Mouse (Mus musculus) kidney, adult 8-10 months (tissue): ENCODE data around the gene Gm5127.
A peak's percentile ranks its signal among the peaks of the same experiment; 100 is the strongest.

Source experiments
- DNase-seq, 2 experiments: peaks; one replicate each; pipeline ENCODE4 v3.0.0; 2022

Gm5127 gene

DNA sequence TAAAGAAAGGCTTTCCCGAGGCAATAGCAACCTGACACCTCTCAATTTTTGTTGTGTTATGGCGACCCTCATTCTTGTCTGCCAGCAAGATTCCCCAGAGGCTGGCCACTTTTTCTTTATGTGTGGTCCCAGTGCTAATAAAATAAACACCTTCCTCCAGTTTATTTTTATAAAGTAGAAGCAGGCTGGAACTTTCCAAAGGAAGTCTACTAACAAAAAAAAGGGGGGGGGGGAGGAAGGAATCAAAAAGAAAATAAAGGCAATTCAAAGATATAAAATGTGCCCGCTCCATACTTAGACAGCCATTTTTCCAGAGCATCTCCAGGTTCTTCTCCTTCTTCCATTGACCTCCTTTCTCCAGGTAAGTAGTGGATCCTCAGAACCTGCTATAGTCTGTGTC is at the start of gene Gm5127:
Gene Gm5127 (plus strand): TSS at position 301 of the 400 bp plus-strand sequence.
- no peak for DNase-seq

- no peak for DNase-seq
Observed at GRCm38 (mm10) chrX:106536359-106536758, 46.6 kb upstream of the Gm5127 start.

DNA sequence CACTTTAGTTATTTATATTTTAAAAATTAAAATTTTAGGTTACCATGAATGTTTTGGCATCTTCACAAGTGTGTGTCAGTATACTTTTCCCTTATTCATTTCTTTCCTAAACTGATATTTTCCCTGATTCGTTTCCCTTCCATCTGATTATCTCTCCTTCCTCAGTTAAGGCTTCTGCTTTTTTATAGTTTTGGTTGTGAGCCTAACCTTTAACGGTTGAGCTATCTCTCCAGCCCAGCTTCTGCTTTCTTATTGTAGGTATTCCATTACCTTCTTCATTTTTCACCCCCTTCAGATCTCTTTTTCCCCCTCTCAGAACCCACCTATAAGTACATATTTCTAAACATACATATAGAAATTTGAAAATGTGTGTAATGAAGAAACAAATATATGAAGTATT is 27.5 kb upstream of the Gm5127 start:
- DNase-seq: no peak

DNA sequence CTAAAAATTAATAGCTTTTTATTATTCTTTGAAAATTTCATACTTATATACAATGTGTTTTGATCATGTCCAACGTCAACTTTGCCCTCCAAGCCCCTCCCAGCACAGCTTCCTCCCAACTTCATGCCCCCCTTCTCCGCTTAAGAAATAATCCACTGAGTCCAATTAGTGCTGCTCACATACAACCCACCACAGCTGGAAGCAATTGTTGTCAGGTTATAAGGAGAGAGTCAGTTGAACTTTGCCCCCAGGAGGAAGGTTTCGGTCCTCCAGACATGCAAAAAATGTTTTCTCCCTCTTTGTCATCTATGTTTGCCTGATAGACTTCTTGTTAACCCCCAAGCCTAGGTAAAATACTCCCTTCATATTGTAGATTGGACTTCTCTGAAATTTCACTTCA is 4.0 kb upstream of the Gm5127 start:
- no peak for DNase-seq

DNA sequence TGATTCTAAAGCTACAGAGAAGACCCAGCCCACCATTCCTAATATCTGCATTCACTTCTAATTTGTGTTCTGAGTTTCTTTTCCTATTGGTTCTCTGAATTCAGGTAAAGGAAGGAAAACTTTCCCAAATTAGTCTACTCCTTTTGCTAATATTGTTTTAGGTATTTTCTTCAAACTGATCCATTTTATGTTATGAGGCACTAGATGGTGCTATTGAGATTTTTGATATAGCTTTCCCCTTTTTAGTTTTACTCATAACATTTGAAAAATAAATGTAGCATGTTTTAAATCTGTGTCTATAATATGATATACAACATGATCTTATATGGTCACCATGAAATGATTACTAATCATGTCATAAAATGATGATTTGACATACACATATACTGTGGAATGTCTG is 2.6 kb upstream of the Gm5127 start:
- DNase-seq: no peak

DNA sequence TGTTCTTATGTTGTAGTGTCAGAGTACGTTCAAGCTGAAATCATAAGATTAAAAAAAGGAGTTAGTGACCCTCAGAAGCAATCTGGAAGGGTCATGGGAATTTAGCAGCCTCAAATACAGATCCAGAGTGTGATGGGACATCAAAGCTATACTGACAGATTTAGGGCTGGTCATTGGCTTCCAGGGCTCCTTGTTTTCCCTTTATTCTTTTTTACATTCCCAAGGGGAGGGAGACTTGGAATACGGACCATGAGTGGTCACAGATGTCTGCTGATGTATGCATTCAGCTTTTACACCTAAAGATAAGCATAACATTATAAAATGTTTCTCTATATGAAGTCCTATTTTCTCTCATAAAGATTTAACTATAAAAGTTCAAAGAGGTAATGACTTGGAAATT is 789 bp upstream of the Gm5127 start:
- no peak for DNase-seq

- DNase-seq: no peak
Observed at GRCm38 (mm10) chrX:106593914-106594313, 10.9 kb downstream of the Gm5127 start.

GRCm38 (mm10) chrX:106595904-106596303 is 12.9 kb downstream of the Gm5127 start:
- no peak for DNase-seq

GRCm38 (mm10) chrX:106602574-106603258 is 19.7 kb downstream of the Gm5127 start:
- DNase-seq: no peak

DNA sequence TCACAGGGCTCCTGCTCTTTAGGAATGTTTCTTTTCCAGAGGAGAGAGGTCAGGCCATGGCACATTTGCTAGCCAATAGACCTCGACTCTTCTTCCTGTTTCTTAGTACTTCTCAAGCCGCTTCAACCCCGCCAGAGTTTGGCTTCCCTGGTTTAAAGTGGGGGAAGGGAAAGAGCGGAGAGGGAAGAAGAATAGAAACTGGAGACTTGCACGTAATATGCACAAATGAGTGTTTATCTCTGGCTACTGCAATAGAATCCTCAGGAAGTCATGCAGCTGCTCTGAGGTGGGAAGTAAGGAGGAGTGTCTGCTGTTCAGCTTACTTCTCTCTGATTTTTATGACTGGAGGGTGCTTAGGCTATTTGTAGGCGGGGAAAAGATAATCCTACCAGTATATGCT is 20.4 kb downstream of the Gm5127 start, which contains the start of gene Cysltr1:
Gene Cysltr1 (minus strand): TSS at position 294 of the 400 bp plus-strand sequence.
- peak in 1 of 2 experiments; percentile 1 for DNase-seq

DNA sequence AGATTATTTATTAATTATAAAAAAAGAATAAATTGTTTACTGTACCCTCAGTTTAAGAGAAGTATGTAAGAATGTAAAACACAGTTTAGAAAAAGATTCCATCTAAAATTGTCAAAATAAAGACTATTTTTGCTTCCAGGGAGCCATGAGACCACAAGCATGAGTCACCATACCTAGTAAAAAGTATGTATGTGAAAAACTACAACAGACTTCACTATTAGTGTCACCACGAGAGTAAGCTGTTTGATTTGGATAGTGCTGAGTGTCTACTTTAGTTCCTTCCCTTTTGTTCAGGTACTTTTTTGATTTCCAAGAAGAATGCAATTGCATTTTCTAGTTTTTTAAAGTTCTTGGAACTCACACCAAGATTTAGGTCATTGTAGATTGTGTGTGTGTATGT is 39.5 kb downstream of the Gm5127 start:
- no peak for DNase-seq

- DNase-seq: no peak
Observed at GRCm38 (mm10) chrX:106623667-106624066, 40.7 kb downstream of the Gm5127 start.

- DNase-seq: no peak
Observed at GRCm38 (mm10) chrX:106628514-106628913, 45.5 kb downstream of the Gm5127 start.

GRCm38 (mm10) chrX:106633543-106633942 is 50.6 kb downstream of the Gm5127 start:
- no peak for DNase-seq

DNA sequence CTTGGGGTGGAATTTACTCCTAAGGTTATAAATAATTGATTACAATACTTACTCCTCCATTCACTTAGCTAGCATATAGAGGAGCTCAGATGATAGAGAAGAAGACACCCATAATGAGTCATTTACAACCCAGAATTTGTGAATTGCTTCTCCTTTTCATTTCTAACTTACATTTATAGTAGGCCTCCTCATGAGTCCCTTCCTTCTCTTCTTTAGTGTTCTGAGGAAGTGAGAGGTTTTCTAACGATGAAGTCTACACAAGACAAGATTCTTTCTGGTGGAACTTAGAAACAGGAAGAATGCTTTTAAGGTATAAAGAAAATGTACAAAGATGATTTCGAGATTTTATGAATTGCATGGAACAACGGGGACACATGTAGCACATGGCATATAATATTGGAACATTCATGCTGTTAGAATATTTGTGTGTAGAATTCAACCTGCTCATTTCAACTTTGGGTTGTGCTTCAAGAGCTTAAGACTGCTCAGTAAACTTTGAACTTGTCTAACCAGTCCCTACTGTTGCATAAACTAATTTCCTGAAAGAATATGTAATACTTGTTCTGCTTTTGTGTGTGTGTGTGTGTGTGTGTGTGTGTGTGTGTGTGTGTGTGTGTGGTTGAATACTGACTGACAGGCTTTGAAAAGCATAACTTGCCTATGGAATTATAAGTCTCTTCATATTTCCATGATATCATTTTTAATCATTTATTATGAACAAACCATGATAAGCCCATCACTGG is 52.0 kb downstream of the Gm5127 start:
- DNase-seq: no peak

GRCm38 (mm10) chrX:106662101-106662500 is 79.1 kb downstream of the Gm5127 start:
- DNase-seq: peak in 1 of 2 experiments; percentile 10

DNA sequence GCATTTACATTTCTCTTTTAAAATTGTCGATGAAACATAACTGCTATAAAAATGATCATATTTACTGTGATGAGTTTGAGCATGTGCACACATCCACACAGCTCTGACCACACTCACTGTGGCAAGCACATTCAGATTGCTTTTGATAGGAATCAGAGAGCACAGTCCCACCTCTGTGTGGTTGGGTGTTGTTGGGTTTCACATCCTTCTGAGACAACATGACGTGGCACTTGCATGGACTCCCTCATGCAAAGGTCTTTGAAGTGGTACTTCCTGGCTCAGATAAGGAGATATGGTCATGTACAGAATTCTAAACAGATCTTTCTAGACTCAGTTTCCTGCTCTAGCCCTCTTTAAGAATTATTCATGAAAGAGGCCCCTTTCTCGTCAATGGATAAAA is 121.6 kb downstream of the Gm5127 start:
- no peak for DNase-seq

DNA sequence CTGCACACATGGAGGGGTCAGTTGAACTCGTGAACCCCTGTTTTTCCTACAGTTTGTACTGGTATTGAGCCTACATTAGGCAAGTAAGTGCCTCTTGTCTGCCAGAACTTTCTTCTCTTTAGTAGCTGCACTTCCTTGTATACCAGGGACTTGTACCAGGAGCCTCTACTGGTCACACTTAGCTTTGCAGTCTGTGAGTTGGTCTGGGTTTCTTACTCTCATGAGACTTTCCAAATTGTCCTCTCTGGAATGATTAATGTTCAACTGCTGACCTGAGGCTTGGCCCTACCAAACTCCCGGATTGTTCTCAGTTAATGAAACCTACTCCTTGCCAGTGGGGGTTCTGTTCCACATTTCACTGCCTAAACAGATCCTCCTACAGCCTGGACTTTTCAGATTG is 134.2 kb downstream of the Gm5127 start:
- peak; percentile 52 for DNase-seq

GRCm38 (mm10) chrX:106742241-106742640 is 159.3 kb downstream of the Gm5127 start:
- DNase-seq: peak in 1 of 2 experiments; percentile 16

DNA sequence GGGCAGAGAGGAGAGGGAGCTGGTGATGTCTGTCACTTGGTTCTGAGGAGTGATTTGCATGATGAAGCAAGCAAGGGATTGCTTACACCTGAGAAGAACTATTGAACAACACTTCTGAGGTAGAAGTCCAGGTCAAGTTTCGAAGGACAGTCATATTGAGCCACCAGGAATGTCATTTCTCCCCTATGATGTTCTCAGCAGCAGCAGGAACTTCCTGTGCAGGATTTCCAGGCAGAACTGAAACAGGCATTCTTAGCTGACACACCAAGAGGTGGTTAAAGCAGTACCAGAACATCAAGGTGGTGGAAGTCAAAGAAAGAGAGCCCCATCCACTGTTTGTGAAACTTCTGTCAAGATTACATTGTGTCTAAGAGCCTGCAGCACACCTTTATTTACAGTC is 172.3 kb downstream of the Gm5127 start:
- DNase-seq: no peak
